Mouse (Mus musculus): Measurements from ENCODE around the gene Prss54. TPM values are rescaled to one million over a fixed set of nuclear protein-coding genes. Genes with fewer than 3 reads are reported as not detected.
"Not testable (repeated sequence)": the region's sequence is repeated elsewhere in the genome, so short reads cannot be mapped to it uniquely, and the experiment has no call there.

The Prss54 gene
- not detected in 2 replicates for polyA plus RNA-seq (2016; fragmentation: Nextera tagmentation; extraction: Ambion mirVana)

DNA sequence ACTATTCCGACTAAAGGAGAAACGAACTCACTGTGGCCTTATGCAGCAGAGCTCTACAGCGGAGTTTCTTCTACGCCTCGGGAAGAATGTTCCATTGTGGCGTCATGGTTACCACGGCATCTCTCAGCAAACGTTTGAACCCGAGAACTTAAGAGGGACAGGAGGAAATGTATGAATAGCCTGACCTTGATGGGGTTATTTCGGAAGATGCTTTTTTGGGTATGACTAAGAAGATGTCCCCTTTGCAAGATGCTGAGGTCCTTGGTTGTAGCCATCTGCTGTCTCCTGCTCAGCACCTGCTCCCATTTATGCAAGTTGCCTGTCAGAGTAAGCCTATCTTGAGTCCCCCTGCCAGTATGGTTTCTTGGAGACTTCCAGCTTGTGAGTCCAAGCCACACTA lies at the start of gene Prss54:
TSS of gene Prss54 (minus strand) at position 101 of the 400 bp plus-strand sequence.
- Histone ChIP-seq H3K4me3 (replicated peaks) (no peak within 1 kb of the TSS), H3K4me1 (replicated peaks) (no peaks in the 10 kb centered on the region), H3K27me3 (no peaks in the 10 kb centered on the region), H3K27ac (no peak within 1 kb of the TSS), H3K9ac (replicated peaks) (no peak within 1 kb of the TSS), H3K9me3 (0 out of 2 replicates have a peak, but pooled peaks cover 1% of the 10 kb centered on the region), H3K4me2 (no peak within 1 kb of the TSS), H3K36me3 (no peaks in the 10 kb centered on the region)
- ATAC-seq (ENCODE audit: insufficient number of reproducible peaks, insufficient read depth, low FRiP score, low TSS enrichment, low read depth), result no peak
- 89% methylated on average over 10 of the region's 10 CpGs for WGBS

DNA sequence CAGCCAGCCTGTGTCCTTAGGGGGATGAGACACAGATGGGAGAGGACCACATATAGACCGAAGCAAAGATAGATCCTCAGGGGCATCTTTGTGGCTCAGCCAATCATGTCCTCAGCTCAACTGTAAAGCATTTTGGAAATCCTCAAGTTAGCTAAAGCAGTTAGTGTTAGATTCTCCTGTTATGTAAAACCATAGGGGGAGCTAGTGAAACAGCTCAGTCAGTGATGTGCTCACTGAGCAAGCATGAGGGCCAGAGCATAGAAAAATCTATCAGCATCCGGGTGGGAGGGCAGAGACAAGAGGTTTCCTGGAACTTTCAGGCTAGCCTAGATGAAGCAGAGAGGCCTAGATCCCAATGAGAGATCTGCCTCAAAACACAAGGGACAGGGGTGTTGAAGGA lies 48.7 kb upstream of the Prss54 start:
- WGBS, result 86% methylated on average over 2 of the region's 2 CpGs
- Histone ChIP-seq H3K9ac (replicated peaks) (no peak overlapping the region), H3K9me3 (no peaks in the 10 kb centered on the region), H3K4me3 (replicated peaks) (no peak overlapping the region), H3K4me2 (no peak overlapping the region), H3K4me1 (replicated peaks) (no peaks in the 10 kb centered on the region), H3K27ac (no peak overlapping the region), H3K36me3 (no peaks in the 10 kb centered on the region), H3K27me3 (peaks cover 14% of the 10 kb centered on the region)
- ATAC-seq (ENCODE audit: insufficient number of reproducible peaks, insufficient read depth, low FRiP score, low TSS enrichment, low read depth), result no peak

DNA sequence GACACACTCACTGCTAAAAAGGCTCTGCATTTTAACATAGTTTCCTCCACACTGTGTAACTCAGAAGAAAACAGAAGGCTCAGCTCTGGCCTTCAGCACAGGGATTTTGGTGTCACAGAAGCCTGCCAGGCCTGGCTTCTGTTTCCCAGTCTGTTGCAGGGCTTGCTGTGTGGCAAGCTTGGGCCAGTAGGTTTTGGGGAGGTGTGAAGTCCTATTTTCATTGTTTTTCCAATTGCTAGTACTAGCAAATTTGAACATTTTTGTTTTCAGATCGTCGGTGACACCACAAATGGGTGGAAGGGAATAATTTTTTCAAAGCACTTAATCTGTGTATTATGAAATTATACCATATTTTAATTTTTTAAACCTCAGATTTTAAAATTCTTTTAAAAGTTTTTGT lies 43.9 kb upstream of the Prss54 start:
- no peaks in the 10 kb centered on the region for H3K36me3 ChIP-seq
- peaks cover 5% of the 10 kb centered on the region; the same call in 1 of the 2 replicates for H3K27me3 ChIP-seq
- H3K27ac ChIP-seq, result no peak overlapping the region
- no peak for ATAC-seq (ENCODE audit: insufficient number of reproducible peaks, insufficient read depth, low FRiP score, low TSS enrichment, low read depth)
- no peaks in the 10 kb centered on the region for H3K9me3 ChIP-seq
- 85% methylated on average over 2 of the region's 2 CpGs for WGBS
- H3K9ac ChIP-seq (replicated peaks), result no peak overlapping the region
- no peaks in the 10 kb centered on the region for H3K4me1 ChIP-seq (replicated peaks)
- no peak overlapping the region for H3K4me3 ChIP-seq (replicated peaks)
- no peak overlapping the region for H3K4me2 ChIP-seq

DNA sequence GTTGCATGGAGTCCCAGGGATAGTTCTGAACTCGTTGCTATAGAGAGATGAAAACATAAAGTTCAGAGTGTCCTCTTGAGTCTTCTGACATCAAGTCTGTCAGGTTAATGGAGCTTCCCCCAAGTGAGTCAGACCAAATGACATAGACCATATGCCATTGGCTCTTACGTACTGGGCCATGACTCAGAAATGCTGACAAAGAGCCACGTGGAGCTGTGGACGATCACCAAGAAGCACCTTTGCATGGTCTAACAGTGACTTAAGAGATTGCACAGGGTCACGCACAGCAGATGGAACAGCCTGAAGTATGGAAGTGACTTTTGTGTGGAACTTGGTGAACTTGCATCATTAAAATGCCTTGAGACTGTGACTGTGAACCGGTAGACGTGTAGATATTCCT lies 40.2 kb upstream of the Prss54 start:
- ATAC-seq (ENCODE audit: insufficient number of reproducible peaks, insufficient read depth, low FRiP score, low TSS enrichment, low read depth), result no peak
- H3K9me3 ChIP-seq, result no peaks in the 10 kb centered on the region
- no peaks in the 10 kb centered on the region for H3K36me3 ChIP-seq
- H3K4me3 ChIP-seq (replicated peaks), result no peak overlapping the region
- peaks cover 11% of the 10 kb centered on the region for H3K27me3 ChIP-seq
- H3K9ac ChIP-seq (replicated peaks), result no peak overlapping the region
- H3K27ac ChIP-seq, result no peak overlapping the region
- no peaks in the 10 kb centered on the region for H3K4me1 ChIP-seq (replicated peaks)
- no peak overlapping the region for H3K4me2 ChIP-seq
- WGBS, result 90% methylated on average over 7 of the region's 7 CpGs

DNA sequence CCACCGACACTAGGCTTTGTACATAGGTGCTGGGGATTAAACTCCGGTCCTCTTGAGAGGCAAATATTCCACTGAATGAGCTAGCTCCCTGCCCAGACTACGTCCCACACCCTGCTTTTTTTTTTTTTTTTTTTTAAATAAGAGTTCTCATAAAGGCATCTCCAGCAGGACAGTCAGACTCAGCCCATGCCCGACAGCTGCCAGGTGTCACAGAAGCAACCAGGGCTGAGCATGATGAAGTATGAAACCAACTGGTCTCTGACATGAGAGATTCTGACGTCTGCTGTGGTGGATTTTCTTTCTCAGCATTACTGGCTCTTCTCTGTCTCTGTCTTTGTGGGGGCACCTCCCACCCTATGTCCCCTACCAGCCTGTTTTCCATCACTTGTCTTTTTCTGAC lies 35.6 kb upstream of the Prss54 start:
- Histone ChIP-seq H3K36me3 (no peaks in the 10 kb centered on the region), H3K27ac (no peak overlapping the region), H3K4me3 (replicated peaks) (no peak overlapping the region), H3K4me2 (no peak overlapping the region), H3K9me3 (no peaks in the 10 kb centered on the region), H3K4me1 (replicated peaks) (no peaks in the 10 kb centered on the region), H3K27me3 (peaks cover 6% of the 10 kb centered on the region; the same call in 1 of the 2 replicates), H3K9ac (replicated peaks) (no peak overlapping the region)
- WGBS, result 68% methylated on average over 5 of the region's 5 CpGs
- no peak for ATAC-seq (ENCODE audit: insufficient number of reproducible peaks, insufficient read depth, low FRiP score, low TSS enrichment, low read depth)

DNA sequence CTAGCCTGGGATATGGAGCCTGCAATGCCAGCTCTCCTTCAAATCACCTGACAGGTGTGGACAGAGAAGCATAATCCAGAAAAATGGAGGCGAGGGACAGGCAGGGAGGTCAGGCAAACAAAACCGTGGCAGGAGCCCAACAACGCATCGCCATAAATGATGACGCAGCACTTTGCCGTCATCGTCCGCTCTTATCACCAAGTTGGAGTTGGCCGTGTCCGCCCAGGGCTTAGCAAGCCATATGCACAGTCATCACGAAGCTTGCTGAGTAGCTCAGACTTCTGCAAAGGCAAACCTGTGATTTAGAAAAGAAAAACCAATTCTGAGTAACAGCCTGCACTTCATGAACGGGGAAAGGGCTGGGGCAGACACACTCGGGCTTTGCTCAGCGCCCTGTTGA lies 34.6 kb upstream of the Prss54 start:
- Histone ChIP-seq H3K9me3 (no peaks in the 10 kb centered on the region), H3K9ac (replicated peaks) (no peak overlapping the region), H3K36me3 (no peaks in the 10 kb centered on the region), H3K4me3 (replicated peaks) (no peak overlapping the region), H3K4me1 (replicated peaks) (no peaks in the 10 kb centered on the region), H3K27ac (no peak overlapping the region), H3K4me2 (no peak overlapping the region), H3K27me3 (peaks cover 6% of the 10 kb centered on the region; the same call in 1 of the 2 replicates)
- 80% methylated on average over 14 of the region's 14 CpGs for WGBS
- ATAC-seq (ENCODE audit: insufficient number of reproducible peaks, insufficient read depth, low FRiP score, low TSS enrichment, low read depth), result no peak

DNA sequence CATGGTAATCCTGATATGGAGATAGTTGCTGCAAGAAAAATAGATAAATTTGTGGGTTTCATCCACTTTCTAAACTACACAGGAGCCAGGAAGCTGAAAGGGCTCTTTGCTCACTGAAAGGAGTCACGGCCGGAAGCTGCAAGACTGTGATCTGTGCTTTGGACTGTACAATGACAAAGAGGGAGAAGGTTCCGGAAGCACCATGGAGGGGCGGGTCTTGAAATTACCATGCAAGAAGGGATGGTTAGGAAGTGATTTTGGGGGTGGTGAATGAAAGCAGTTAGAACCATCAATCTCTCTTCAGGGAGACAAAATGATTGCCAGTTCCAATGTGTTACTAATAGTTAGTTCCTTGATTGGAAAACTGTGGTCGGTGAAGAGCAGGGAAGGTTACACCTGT lies 33.3 kb upstream of the Prss54 start:
- 81% methylated on average over 5 of the region's 5 CpGs for WGBS
- Histone ChIP-seq H3K27me3 (peaks cover 6% of the 10 kb centered on the region; the same call in 1 of the 2 replicates), H3K27ac (no peak overlapping the region), H3K36me3 (no peaks in the 10 kb centered on the region), H3K9ac (replicated peaks) (no peak overlapping the region), H3K4me1 (replicated peaks) (no peaks in the 10 kb centered on the region), H3K4me2 (no peak overlapping the region), H3K4me3 (replicated peaks) (no peak overlapping the region), H3K9me3 (no peaks in the 10 kb centered on the region)
- ATAC-seq (ENCODE audit: insufficient number of reproducible peaks, insufficient read depth, low FRiP score, low TSS enrichment, low read depth), result no peak

DNA sequence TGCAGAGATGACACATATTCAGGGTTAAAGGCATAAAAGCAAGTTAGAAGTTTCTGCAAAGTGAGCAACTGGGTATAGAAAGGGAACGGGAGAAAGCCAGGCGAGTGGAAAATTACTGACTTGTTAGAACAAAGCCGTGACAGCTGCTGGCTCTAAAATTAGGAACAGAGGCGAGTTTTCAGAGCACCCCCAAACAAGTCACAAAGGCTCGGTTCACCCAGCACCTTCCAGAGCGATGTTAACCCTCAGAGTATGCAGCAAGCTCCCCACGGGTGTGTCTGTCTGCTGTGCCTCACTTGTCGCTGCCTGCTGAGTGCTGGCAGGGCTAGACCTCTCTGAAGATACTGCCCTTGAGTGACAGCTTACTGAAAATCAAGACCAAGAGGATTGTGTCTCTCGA lies 31.1 kb upstream of the Prss54 start:
- Histone ChIP-seq H3K4me2 (no peak overlapping the region), H3K9ac (replicated peaks) (no peak overlapping the region), H3K4me1 (replicated peaks) (no peaks in the 10 kb centered on the region), H3K4me3 (replicated peaks) (no peak overlapping the region), H3K36me3 (no peaks in the 10 kb centered on the region), H3K27me3 (no peaks in the 10 kb centered on the region), H3K9me3 (no peaks in the 10 kb centered on the region), H3K27ac (no peak overlapping the region)
- no peak for ATAC-seq (ENCODE audit: insufficient number of reproducible peaks, insufficient read depth, low FRiP score, low TSS enrichment, low read depth)
- 60% methylated on average over 9 of the region's 9 CpGs for WGBS

DNA sequence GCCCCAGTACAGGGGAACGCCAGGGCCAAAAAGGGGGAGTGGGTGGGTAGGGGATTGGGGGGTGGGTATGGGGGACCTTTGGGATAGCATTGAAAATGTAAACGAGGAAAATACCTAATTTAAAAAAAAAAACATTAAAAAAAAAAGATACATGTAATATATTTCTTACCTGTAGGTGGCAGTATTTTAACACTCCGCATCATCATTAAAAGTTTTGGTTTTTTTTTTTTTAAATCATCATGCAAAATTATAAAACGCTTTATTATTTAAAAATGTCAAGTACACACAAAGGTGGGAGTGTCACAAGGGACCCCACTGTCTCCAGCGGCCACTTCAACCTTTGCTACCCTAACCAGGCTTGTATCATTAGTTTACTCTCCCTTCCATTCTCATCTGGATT lies 30.4 kb upstream of the Prss54 start:
- H3K4me3 ChIP-seq (replicated peaks); H3K9ac ChIP-seq (replicated peaks); H3K27me3 ChIP-seq; H3K27ac ChIP-seq; H3K36me3 ChIP-seq; H3K4me2 ChIP-seq; H3K9me3 ChIP-seq; H3K4me1 ChIP-seq (replicated peaks); ATAC-seq (ENCODE audit: insufficient number of reproducible peaks, insufficient read depth, low FRiP score, low TSS enrichment, low read depth): not testable (repeated sequence)
- WGBS, result 23% methylated on average over 4 of the region's 5 CpGs

DNA sequence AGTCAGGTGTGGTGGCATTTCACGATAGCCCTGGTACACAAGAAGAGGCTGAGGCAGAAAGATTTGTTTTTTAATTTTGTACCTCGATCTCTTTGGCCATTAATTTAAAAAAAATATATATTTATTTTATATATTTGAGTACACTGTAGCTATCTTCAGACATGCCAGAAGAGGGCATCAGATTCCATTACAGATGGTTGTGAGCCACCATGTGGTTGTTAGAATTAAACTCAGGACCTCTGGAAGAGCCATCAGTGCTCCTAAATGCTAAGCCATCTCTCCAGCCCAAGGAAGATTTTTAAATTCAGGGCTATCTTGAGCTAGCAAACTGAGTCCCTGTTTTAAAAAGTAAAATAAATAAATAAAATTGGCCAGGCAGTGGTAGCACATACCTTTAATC lies 26.0 kb upstream of the Prss54 start:
- Histone ChIP-seq H3K27ac (no peak overlapping the region), H3K4me3 (replicated peaks) (no peak overlapping the region), H3K36me3 (no peaks in the 10 kb centered on the region), H3K9ac (replicated peaks) (no peak overlapping the region), H3K4me1 (replicated peaks) (no peaks in the 10 kb centered on the region), H3K4me2 (no peak overlapping the region), H3K9me3 (no peaks in the 10 kb centered on the region), H3K27me3 (no peaks in the 10 kb centered on the region; the same call in 1 of the 2 replicates)
- 84% methylated on average over 2 of the region's 2 CpGs for WGBS
- no peak for ATAC-seq (ENCODE audit: insufficient number of reproducible peaks, insufficient read depth, low FRiP score, low TSS enrichment, low read depth)

DNA sequence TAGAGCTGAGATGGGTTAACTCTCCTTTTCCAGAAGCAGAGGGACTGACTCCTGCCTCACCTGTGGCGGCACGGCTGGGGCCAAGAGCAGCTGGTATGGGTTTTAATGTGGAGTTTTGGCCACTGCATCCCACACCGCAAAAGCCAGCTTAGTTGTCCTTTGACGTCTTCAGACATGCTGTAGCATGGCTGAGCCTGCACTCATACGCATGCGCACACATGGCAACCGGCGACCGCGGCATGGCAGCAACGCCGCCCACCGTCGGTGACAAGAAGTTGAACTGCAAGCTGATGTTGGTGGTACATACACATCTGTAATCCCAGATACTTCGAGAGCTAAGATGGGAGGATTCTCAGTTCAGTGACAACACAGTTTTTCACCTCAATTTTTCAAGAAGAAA lies 25.2 kb upstream of the Prss54 start:
- H3K9me3 ChIP-seq, result no peaks in the 10 kb centered on the region
- H3K4me2 ChIP-seq, result no peak overlapping the region
- whole genome bisulfite sequencing, result 74% methylated on average over 15 of the region's 15 CpGs
- H3K9ac ChIP-seq (replicated peaks), result no peak overlapping the region
- no peaks in the 10 kb centered on the region for H3K36me3 ChIP-seq
- H3K27me3 ChIP-seq, result no peaks in the 10 kb centered on the region; the same call in 1 of the 2 replicates
- H3K4me1 ChIP-seq (replicated peaks), result 0 out of 2 replicates have a peak, but pooled peaks cover 5% of the 10 kb centered on the region
- no peak overlapping the region for H3K4me3 ChIP-seq (replicated peaks)
- no peak for ATAC-seq (ENCODE audit: insufficient number of reproducible peaks, insufficient read depth, low FRiP score, low TSS enrichment, low read depth)
- H3K27ac ChIP-seq, result no peak overlapping the region

DNA sequence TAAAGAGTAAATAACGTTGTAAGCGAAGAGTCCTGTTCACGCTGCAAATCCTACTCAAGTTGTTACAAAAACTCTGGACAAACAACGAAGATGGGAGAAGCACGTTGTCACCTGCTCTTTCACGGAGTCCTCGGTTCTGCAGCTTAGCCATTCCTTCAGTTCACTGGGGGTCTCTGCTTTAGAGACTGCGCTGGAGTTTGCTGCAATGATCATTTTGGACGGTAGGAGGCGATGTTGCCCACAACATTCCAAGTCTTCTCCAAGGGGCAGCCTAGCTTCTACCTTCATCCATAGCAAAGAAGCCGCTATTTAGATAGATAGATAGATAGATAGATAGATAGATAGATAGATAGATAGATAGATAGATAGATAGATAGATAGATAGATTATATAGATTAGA lies 23.7 kb upstream of the Prss54 start:
- no peak for ATAC-seq (ENCODE audit: insufficient number of reproducible peaks, insufficient read depth, low FRiP score, low TSS enrichment, low read depth)
- Histone ChIP-seq H3K9ac (replicated peaks) (no peak overlapping the region), H3K36me3 (no peaks in the 10 kb centered on the region), H3K9me3 (no peaks in the 10 kb centered on the region), H3K4me1 (replicated peaks) (0 out of 2 replicates have a peak, but pooled peaks cover 5% of the 10 kb centered on the region), H3K4me3 (replicated peaks) (no peak overlapping the region), H3K27ac (no peak overlapping the region), H3K4me2 (no peak overlapping the region; the same call in 1 of the 2 replicates), H3K27me3 (no peaks in the 10 kb centered on the region; the same call in 1 of the 2 replicates)
- 13% methylated on average over 11 of the region's 11 CpGs for WGBS

Data from limb, embryonic 12.5 days (tissue).